Mouse (Mus musculus): ENCODE measurements around the gene Cep68.

Gene Cep68

GRCm38 (mm10) chr11:20249296-20250110 is at the start of gene Cep68:
Gene Cep68, minus strand, starts transcription at chr11:20249429.
- peak; percentile 96 for DNase-seq (ENCODE audit: low spot score)

- no peak for DNase-seq (ENCODE audit: low spot score)
These were observed 35.2 kb upstream of the Cep68 start for GRCm38 (mm10) chr11:20284463-20284862.

- DNase-seq (ENCODE audit: low spot score), result no peak
These were observed 33.5 kb upstream of the Cep68 start for GRCm38 (mm10) chr11:20282601-20283219.

- peak; percentile 37 for DNase-seq (ENCODE audit: low spot score)
These were observed 31.8 kb upstream of the Cep68 start for GRCm38 (mm10) chr11:20280982-20281381.

- no peak for DNase-seq (ENCODE audit: low spot score)
These were observed 29.5 kb upstream of the Cep68 start for GRCm38 (mm10) chr11:20278702-20279101.

GRCm38 (mm10) chr11:20277106-20277505 is 27.9 kb upstream of the Cep68 start:
- DNase-seq (ENCODE audit: low spot score), result no peak

- DNase-seq (ENCODE audit: low spot score), result no peak
These were observed 26.7 kb upstream of the Cep68 start for GRCm38 (mm10) chr11:20275974-20276373.

GRCm38 (mm10) chr11:20269885-20270284 is 20.7 kb upstream of the Cep68 start:
- DNase-seq (ENCODE audit: low spot score), result no peak

GRCm38 (mm10) chr11:20262628-20263380 is 13.6 kb upstream of the Cep68 start:
- DNase-seq (ENCODE audit: low spot score), result no peak

- DNase-seq (ENCODE audit: low spot score), result no peak
These were observed 5.6 kb upstream of the Cep68 start for GRCm38 (mm10) chr11:20254791-20255190.

GRCm38 (mm10) chr11:20253088-20253487 is 3.9 kb upstream of the Cep68 start:
- DNase-seq (ENCODE audit: low spot score), result no peak

- no peak for DNase-seq (ENCODE audit: low spot score)
These were observed 1.4 kb upstream of the Cep68 start for GRCm38 (mm10) chr11:20250476-20251178.

- DNase-seq (ENCODE audit: low spot score), result peak; percentile 34
These were observed 389 bp downstream of the Cep68 start for GRCm38 (mm10) chr11:20248840-20249239.

- DNase-seq (ENCODE audit: low spot score), result no peak
These were observed 952 bp downstream of the Cep68 start for GRCm38 (mm10) chr11:20248277-20248676.

GRCm38 (mm10) chr11:20247146-20247855 is 1.9 kb downstream of the Cep68 start:
- no peak for DNase-seq (ENCODE audit: low spot score)

- DNase-seq (ENCODE audit: low spot score), result no peak
These were observed 2.6 kb downstream of the Cep68 start for GRCm38 (mm10) chr11:20246616-20247015.

- DNase-seq (ENCODE audit: low spot score), result no peak
These were observed 3.9 kb downstream of the Cep68 start for GRCm38 (mm10) chr11:20245316-20245715.

- no peak for DNase-seq (ENCODE audit: low spot score)
These were observed 4.6 kb downstream of the Cep68 start for GRCm38 (mm10) chr11:20244336-20245290.

- peak; percentile 35 for DNase-seq (ENCODE audit: low spot score)
These were observed 5.9 kb downstream of the Cep68 start for GRCm38 (mm10) chr11:20243214-20243913.
